Mouse (Mus musculus) limb, embryonic 10.5 days (tissue): Measurements from ENCODE around the gene Spsb2. TPM values are rescaled to one million over a fixed set of nuclear protein-coding genes. Genes with fewer than 3 reads are reported as not detected.
"Not testable (repeated sequence)": the region's sequence is repeated elsewhere in the genome, so short reads cannot be mapped to it uniquely, and the experiment has no call there.

ENCODE experiments used
- DNase-seq: peaks from one replicate; pipeline ENCODE4 v3.0.0-alpha.2; 2017; ENCODE audit warnings: low spot score
- H3K27ac ChIP-seq: fragments of 300-500 bp; sonication (generic); 2 replicates; pipeline ENCODE4 v1.5.1; 2016; ENCODE audit warnings: mild to moderate bottlenecking
- H3K27me3 ChIP-seq: fragments of 300-500 bp; sonication (generic); 2 replicates; pipeline ENCODE4 v1.6.1; 2016; ENCODE audit warnings: low read depth, mild to moderate bottlenecking; ENCODE audit not compliant: poor library complexity, severe bottlenecking
- H3K36me3 ChIP-seq: fragments of 300-500 bp; sonication (generic); 2 replicates; pipeline ENCODE4 v1.6.1; 2016; ENCODE audit warnings: mild to moderate bottlenecking, moderate library complexity
- H3K4me1 ChIP-seq: fragments of 300-500 bp; sonication (generic); 2 replicates; pipeline ENCODE4 v1.6.1; 2016
- H3K4me3 ChIP-seq: fragments of 300-500 bp; sonication (generic); 2 replicates; pipeline ENCODE4 v1.5.1; 2016; ENCODE audit warnings: mild to moderate bottlenecking, moderate library complexity
- H3K9me3 ChIP-seq: fragments of 300-500 bp; sonication (generic); replicated peaks from 2 replicates; pipeline ENCODE4 v1.6.1; 2016; ENCODE audit warnings: mild to moderate bottlenecking
- WGBS: fragments of 180-500 bp; shearing (Covaris S2); methylation state at CpG from one replicate; pipeline ENCODE4 v1.1.7; 2016; 5-methylcytosine and 5-hydroxymethylcytosine counted together
- polyA plus RNA-seq: library from polyadenylated mRNA; unstranded; fragments of >200 nt; fragmentation: Nextera tagmentation; extraction: Ambion mirVana; gene quantifications from 2 replicates; pipeline ENCODE4 v1.2.1, GENCODE M21; 2016

The Spsb2 gene
- polyA plus RNA-seq, 1 experiment from 2014 or later: 6.9 TPM

- H3K36me3 ChIP-seq: peaks cover 64% of the 10 kb centered on the region
- peak overlapping the region; percentile 80 for H3K4me3 ChIP-seq
- no peaks in the 10 kb centered on the region for H3K27me3 ChIP-seq
- peak; percentile 87 for DNase-seq
- H3K9me3 ChIP-seq: no peaks in the 10 kb centered on the region
- WGBS: under 1% methylated on average over 38 of the region's 38 CpGs
- peaks cover 43% of the 10 kb centered on the region for H3K4me1 ChIP-seq
- H3K27ac ChIP-seq: peak overlapping the region; percentile 90
Observed at GRCm38 (mm10) chr6:124829799-124830700, 21.6 kb downstream of the Spsb2 start.

- Histone ChIP-seq H3K36me3 (peaks cover 57% of the 10 kb centered on the region), H3K4me3 (peak overlapping the region; percentile 80; the same call in 1 of the 2 replicates), H3K4me1 (peaks cover 54% of the 10 kb centered on the region)
- not testable (repeated sequence) for H3K27me3 ChIP-seq, H3K9me3 ChIP-seq, DNase-seq, H3K27ac ChIP-seq
- 91% methylated on average over 4 of the region's 4 CpGs for WGBS
Observed at GRCm38 (mm10) chr6:124831199-124831598, 22.7 kb downstream of the Spsb2 start.

- DNase-seq: no peak
- WGBS: 92% methylated on average over 8 of the region's 8 CpGs
- H3K27ac ChIP-seq: no peak overlapping the region
- no peaks in the 10 kb centered on the region for H3K27me3 ChIP-seq
- peaks cover 53% of the 10 kb centered on the region for H3K36me3 ChIP-seq
- H3K4me1 ChIP-seq: peaks cover 59% of the 10 kb centered on the region
- H3K4me3 ChIP-seq: peak overlapping the region; percentile 80; the same call in 1 of the 2 replicates
- H3K9me3 ChIP-seq: no peaks in the 10 kb centered on the region
Observed at GRCm38 (mm10) chr6:124831649-124832048, 23.2 kb downstream of the Spsb2 start.

- no peak for DNase-seq
- Histone ChIP-seq H3K9me3 (no peaks in the 10 kb centered on the region), H3K4me3 (no peak overlapping the region), H3K27me3 (0 out of 2 replicates have a peak, but pooled peaks cover 5% of the 10 kb centered on the region), H3K36me3 (peaks cover 44% of the 10 kb centered on the region), H3K27ac (no peak overlapping the region), H3K4me1 (peaks cover 72% of the 10 kb centered on the region)
- WGBS: 91% methylated on average over 6 of the region's 6 CpGs
Observed at GRCm38 (mm10) chr6:124834512-124835081, 26.1 kb downstream of the Spsb2 start.

GRCm38 (mm10) chr6:124835531-124835930 is 27.1 kb downstream of the Spsb2 start:
- 37% methylated on average over 10 of the region's 10 CpGs for WGBS

GRCm38 (mm10) chr6:124836411-124836810 is 27.9 kb downstream of the Spsb2 start:
- DNase-seq: no peak
- peaks cover 73% of the 10 kb centered on the region for H3K4me1 ChIP-seq
- WGBS: 82% methylated on average over 7 of the region's 7 CpGs
- H3K36me3 ChIP-seq: peaks cover 48% of the 10 kb centered on the region
- H3K4me3 ChIP-seq: no peak overlapping the region
- H3K27ac ChIP-seq: 0 out of 2 replicates have a peak overlapping the region, but pooled peaks have one; percentile 51
- no peaks in the 10 kb centered on the region for H3K9me3 ChIP-seq
- 0 out of 2 replicates have a peak, but pooled peaks cover 9% of the 10 kb centered on the region for H3K27me3 ChIP-seq

More at GRCm38 (mm10) chr6:124835531-124835930, 27.1 kb downstream of the Spsb2 start:
- 0 out of 2 replicates have a peak, but pooled peaks cover 9% of the 10 kb centered on the region for H3K27me3 ChIP-seq
- peak; percentile 57 for DNase-seq
- H3K4me1 ChIP-seq: peaks cover 78% of the 10 kb centered on the region
- H3K27ac ChIP-seq: peak overlapping the region; percentile 4; the same call in 1 of the 2 replicates
- H3K9me3 ChIP-seq: no peaks in the 10 kb centered on the region
- peaks cover 44% of the 10 kb centered on the region for H3K36me3 ChIP-seq
- H3K4me3 ChIP-seq: peak overlapping the region; percentile 6; the same call in 1 of the 2 replicates

- H3K4me1 ChIP-seq: peaks cover 55% of the 10 kb centered on the region
- DNase-seq: peak; percentile 49
- 0 out of 2 replicates have a peak, but pooled peaks cover 9% of the 10 kb centered on the region for H3K27me3 ChIP-seq
- H3K4me3 ChIP-seq: peak overlapping the region; percentile 23
- peaks cover 32% of the 10 kb centered on the region for H3K36me3 ChIP-seq
- WGBS: 9% methylated on average over 8 of the region's 8 CpGs
- H3K9me3 ChIP-seq: no peaks in the 10 kb centered on the region
- peak overlapping the region; percentile 75 for H3K27ac ChIP-seq
Observed at GRCm38 (mm10) chr6:124839805-124840204, 31.3 kb downstream of the Spsb2 start.

- H3K9me3 ChIP-seq: no peaks in the 10 kb centered on the region
- peaks cover 48% of the 10 kb centered on the region for H3K4me1 ChIP-seq
- H3K4me3 ChIP-seq: peak within 1 kb of the TSS; percentile 23
- peak within 1 kb of the TSS; percentile 75 for H3K27ac ChIP-seq
- 0 out of 2 replicates have a peak, but pooled peaks cover 9% of the 10 kb centered on the region for H3K27me3 ChIP-seq
- no peak for DNase-seq
- H3K36me3 ChIP-seq: peaks cover 33% of the 10 kb centered on the region
- 39% methylated on average over 15 of the region's 15 CpGs for WGBS
Observed at GRCm38 (mm10) chr6:124840241-124841167, 32.0 kb downstream of the Spsb2 start, which contains the start of gene Gnb3. Gene Gnb3 (minus strand): TSS chr6:124840275.

GRCm38 (mm10) chr6:124847305-124847704 is 38.8 kb downstream of the Spsb2 start:
- Histone ChIP-seq H3K36me3 (peaks cover 57% of the 10 kb centered on the region), H3K4me3 (no peak overlapping the region), H3K27ac (no peak overlapping the region), H3K27me3 (no peaks in the 10 kb centered on the region), H3K9me3 (no peaks in the 10 kb centered on the region), H3K4me1 (peaks cover 4% of the 10 kb centered on the region; the same call in 1 of the 2 replicates)
- 15% methylated on average over 9 of the region's 9 CpGs for WGBS
- DNase-seq: peak; percentile 98

- no peak for DNase-seq
- Histone ChIP-seq H3K27me3 (0 out of 2 replicates have a peak, but pooled peaks cover 6% of the 10 kb centered on the region), H3K36me3 (peaks cover 69% of the 10 kb centered on the region), H3K9me3 (no peaks in the 10 kb centered on the region), H3K4me1 (peaks cover 12% of the 10 kb centered on the region), H3K27ac (no peak overlapping the region), H3K4me3 (no peak overlapping the region)
- WGBS: 39% methylated on average over 8 of the region's 8 CpGs
Observed at GRCm38 (mm10) chr6:124850535-124850934, 42.1 kb downstream of the Spsb2 start.

GRCm38 (mm10) chr6:124854647-124855046 is 46.2 kb downstream of the Spsb2 start:
- 67% methylated on average over 12 of the region's 12 CpGs for WGBS
- Histone ChIP-seq H3K27me3 (peaks cover 22% of the 10 kb centered on the region), H3K36me3 (peaks cover 50% of the 10 kb centered on the region), H3K4me1 (peaks cover 49% of the 10 kb centered on the region), H3K27ac (0 out of 2 replicates have a peak overlapping the region, but pooled peaks have one; percentile 42), H3K9me3 (no peaks in the 10 kb centered on the region), H3K4me3 (no peak overlapping the region)
- DNase-seq: no peak

GRCm38 (mm10) chr6:124856321-124856720 is 47.9 kb downstream of the Spsb2 start:
- WGBS: 6% methylated on average over 14 of the region's 14 CpGs

More at GRCm38 (mm10) chr6:124856321-124856720, 47.9 kb downstream of the Spsb2 start:
- Histone ChIP-seq H3K9me3 (no peaks in the 10 kb centered on the region), H3K36me3 (peaks cover 41% of the 10 kb centered on the region), H3K27me3 (peaks cover 39% of the 10 kb centered on the region), H3K4me3 (peak overlapping the region; percentile 93), H3K27ac (peak overlapping the region; percentile 100), H3K4me1 (peaks cover 62% of the 10 kb centered on the region)
- peak; percentile 80 for DNase-seq
